Comparison of ENCODE assay signal across 10 mouse cellular contexts in the genomic region with DNA sequence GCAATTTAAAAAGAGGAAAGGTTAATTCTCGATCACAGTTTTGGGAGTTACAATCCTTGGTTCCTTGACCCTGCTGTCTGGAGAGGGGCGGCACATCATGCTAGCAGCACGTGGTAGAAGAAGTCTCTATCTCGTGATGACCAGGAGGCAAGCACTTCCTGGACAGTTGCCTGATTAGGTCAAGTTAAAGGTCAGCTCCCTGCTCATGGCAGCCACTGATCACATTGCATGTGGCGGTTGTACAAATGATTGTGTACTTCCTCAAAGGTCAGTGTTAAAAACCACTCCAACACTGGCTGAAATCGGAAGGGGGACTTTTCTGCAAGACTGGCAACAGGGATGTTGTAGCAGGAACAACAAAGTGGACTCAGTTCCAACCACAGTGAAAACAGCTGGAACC.
DNase-seq lines count a peak whose midpoint lies in the region; ATAC-seq and TF ChIP-seq lines count a peak whose summit lies in the region.
"Had no signal": no experiment of that assay in that cellular context is flagged by ENCODE, and none has a peak within 500 bp of the region (broad histone marks: within the 10 kb centered on the region; RNA-seq: fewer than 3 reads in every experiment).

No protein-coding gene starts in this region.

- peak overlapping the region; percentile 8; the same call in 1 of the 2 replicates for H3K27ac ChIP-seq in kidney, embryonic 14.5 days (ENCODE audit: low read depth, low read length)
- peak overlapping the region; percentile 71 for H3K27ac ChIP-seq in brown adipose tissue, adult 24 weeks (replicated peaks; ENCODE audit: low read depth, low read length)
- peak overlapping the region; percentile 57 for H3K27ac ChIP-seq in liver, embryonic 14.5 days

- 46% methylated on average over 6 of the region's 6 CpGs for WGBS in kidney, embryonic 14.5 days
- 18% methylated on average over 6 of the region's 6 CpGs for WGBS in liver, embryonic 14.5 days (ENCODE audit: insufficient replicate concordance)

- no peak for TF ChIP-seq EP300 in liver, embryonic 14.5 days (IDR thresholded peaks at IDR 0.05; ENCODE audit: low read depth)

- no peak overlapping the region for H3K4me2 ChIP-seq in kidney, embryonic 14.5 days (replicated peaks; ENCODE audit: low read depth, low read length)
- H3K4me2 ChIP-seq in liver, embryonic 14.5 days (ENCODE audit: low read depth) = no peak overlapping the region

- ATAC-seq in kidney, embryonic 14.5 days (ENCODE audit: low FRiP score, low TSS enrichment) = no peak
- ATAC-seq in liver, embryonic 14.5 days (ENCODE audit: insufficient read depth) = 0 out of 2 replicates have a peak, but pooled peaks have one; percentile 33

- H3K4me3 ChIP-seq in kidney, embryonic 14.5 days (ENCODE audit: low read length) = no peak overlapping the region
- H3K4me3 ChIP-seq in brown adipose tissue, adult 24 weeks (ENCODE audit: insufficient read depth, low read depth, low read length) = no peak overlapping the region
- no peak overlapping the region for H3K4me3 ChIP-seq in liver, embryonic 14.5 days (ENCODE audit: insufficient read depth in 1 of 2, low read depth in 2 of 2, low read length in 2 of 2)
- H3K4me3 ChIP-seq: erythroblast, embryonic 14.5 days had no signal

- H3K4me1 ChIP-seq in kidney, embryonic 14.5 days (ENCODE audit: control insufficient read depth, insufficient read depth, low read length) = peaks cover 8% of the 10 kb centered on the region
- H3K4me1 ChIP-seq in brown adipose tissue, adult 24 weeks (ENCODE audit: control insufficient read depth, insufficient read depth, insufficient read length, low read length) = peaks cover 23% of the 10 kb centered on the region
- peaks cover 0 to 22% of the 10 kb centered on the region in 2 experiments; a peak in 3 of 4 replicates for H3K4me1 ChIP-seq in liver, embryonic 14.5 days (replicated peaks; ENCODE audit: control insufficient read depth in 2 of 2, insufficient read depth in 2 of 2, low read length in 1 of 2)

- no peak for TF ChIP-seq CTCF in liver, embryonic 14.5 days (IDR thresholded peaks at IDR 0.05; ENCODE audit: low read depth)

- no peaks in the 10 kb centered on the region for H3K27me3 ChIP-seq in kidney, embryonic 14.5 days (ENCODE audit: control insufficient read depth, insufficient read depth, low read length)
- H3K27me3 ChIP-seq in liver, embryonic 14.5 days (ENCODE audit: control insufficient read depth, insufficient read depth, low read length) = no peaks in the 10 kb centered on the region

- H3K9me3 ChIP-seq in kidney, embryonic 14.5 days (ENCODE audit: control insufficient read depth, low read length) = no peaks in the 10 kb centered on the region
- no peaks in the 10 kb centered on the region for H3K9me3 ChIP-seq in liver, embryonic 14.5 days (ENCODE audit: control insufficient read depth, low read length)
- H3K9me3 ChIP-seq: G1E had no signal

- no peak overlapping the region for H3K9ac ChIP-seq in kidney, embryonic 14.5 days (ENCODE audit: low read depth, low read length)
- H3K9ac ChIP-seq in liver, embryonic 14.5 days (replicated peaks) = no peak overlapping the region

- peak; percentile 32 to 44 for DNase-seq in adrenal gland, postnatal 36 days
- no peak for DNase-seq in adrenal gland, adult 8-10 months
- DNase-seq in kidney, postnatal 14 days = no peak
- DNase-seq in liver, embryonic 14.5 days (ENCODE audit: low read depth in 3 of 3, low spot score in 3 of 3) = no peak
- DNase-seq in layer of hippocampus, adult 18-20 months (ENCODE audit: low spot score in 2 of 2) = no peak
- no peak for DNase-seq in urinary bladder, postnatal 25 days (ENCODE audit: low spot score)

- H3K36me3 ChIP-seq in kidney, embryonic 14.5 days (ENCODE audit: control insufficient read depth, insufficient read depth, low read length) = no peaks in the 10 kb centered on the region
- H3K36me3 ChIP-seq in liver, embryonic 14.5 days (replicated peaks; ENCODE audit: control insufficient read depth, insufficient read depth, low read depth) = no peaks in the 10 kb centered on the region
- H3K36me3 ChIP-seq: G1E had no signal

Comparison
In these comparisons a context has a peak if more than half of its experiments do, and no peak if none do; other contexts are left out.
1. DNase-seq: peak in adrenal gland, postnatal 36 days (2 of 2); none in adrenal gland, adult 8-10 months (single experiment), kidney, postnatal 14 days (single experiment), liver, embryonic 14.5 days (0 of 3), layer of hippocampus, adult 18-20 months (0 of 2) and urinary bladder, postnatal 25 days (single experiment).
2. H3K27ac ChIP-seq: peak in every context shown above with its lines; median percentile 71 in brown adipose tissue, adult 24 weeks; 57 in liver, embryonic 14.5 days; 8 in kidney, embryonic 14.5 days.